Mouse (Mus musculus): ENCODE results near the gene Sesn1. TPM values are rescaled to one million over a fixed set of nuclear protein-coding genes. Genes with fewer than 3 reads are reported as not detected.
"Not testable (repeated sequence)": the region's sequence is repeated elsewhere in the genome, so short reads cannot be mapped to it uniquely, and the experiment has no call there.

Sesn1 gene
- total RNA-seq, 2 experiments from 2014 or later: 37.1 to 38.6 TPM

DNA sequence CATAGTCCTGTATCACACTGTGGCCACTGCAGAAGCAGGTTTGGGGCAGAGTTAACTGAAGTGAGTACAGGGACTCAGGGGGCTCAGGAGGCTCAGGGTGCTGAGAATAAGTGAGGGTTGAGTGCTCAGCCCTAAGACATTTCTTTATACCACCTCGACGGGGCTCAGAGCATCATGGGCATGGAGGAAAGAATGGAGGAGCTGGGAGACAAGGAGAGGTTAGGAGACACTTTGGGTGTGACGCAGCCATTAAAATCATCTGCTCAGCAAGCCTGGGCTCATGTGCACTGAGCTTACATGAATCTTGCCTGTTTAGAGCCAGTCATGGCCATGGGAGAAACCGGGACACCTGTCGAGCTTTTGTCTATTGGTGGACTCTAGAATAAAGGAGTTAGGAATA is 10.7 kb downstream of the Sesn1 start:
- DNase-seq (ENCODE audit: low spot score in 2 of 2): no peak

DNA sequence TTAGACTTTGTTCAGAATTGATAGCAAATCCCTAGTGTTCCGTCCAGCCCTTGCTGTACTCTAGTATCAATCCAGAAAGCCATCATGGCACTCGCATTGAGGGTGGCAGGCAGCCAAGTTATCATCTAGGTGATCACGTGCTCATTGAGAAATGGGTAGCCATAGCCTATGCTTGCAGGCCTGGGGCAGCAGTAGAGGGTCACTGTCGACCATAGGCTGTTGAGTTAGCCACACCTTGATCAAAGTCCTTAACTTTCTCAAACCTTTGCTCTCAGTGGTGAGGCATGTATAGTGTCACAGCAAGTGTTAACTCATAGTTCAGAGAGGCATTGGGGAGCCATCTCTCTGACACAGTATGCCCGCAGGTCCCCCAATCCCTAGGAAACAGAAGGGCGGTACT is 11.4 kb downstream of the Sesn1 start:
- DNase-seq (ENCODE audit: low spot score in 2 of 2): no peak

DNA sequence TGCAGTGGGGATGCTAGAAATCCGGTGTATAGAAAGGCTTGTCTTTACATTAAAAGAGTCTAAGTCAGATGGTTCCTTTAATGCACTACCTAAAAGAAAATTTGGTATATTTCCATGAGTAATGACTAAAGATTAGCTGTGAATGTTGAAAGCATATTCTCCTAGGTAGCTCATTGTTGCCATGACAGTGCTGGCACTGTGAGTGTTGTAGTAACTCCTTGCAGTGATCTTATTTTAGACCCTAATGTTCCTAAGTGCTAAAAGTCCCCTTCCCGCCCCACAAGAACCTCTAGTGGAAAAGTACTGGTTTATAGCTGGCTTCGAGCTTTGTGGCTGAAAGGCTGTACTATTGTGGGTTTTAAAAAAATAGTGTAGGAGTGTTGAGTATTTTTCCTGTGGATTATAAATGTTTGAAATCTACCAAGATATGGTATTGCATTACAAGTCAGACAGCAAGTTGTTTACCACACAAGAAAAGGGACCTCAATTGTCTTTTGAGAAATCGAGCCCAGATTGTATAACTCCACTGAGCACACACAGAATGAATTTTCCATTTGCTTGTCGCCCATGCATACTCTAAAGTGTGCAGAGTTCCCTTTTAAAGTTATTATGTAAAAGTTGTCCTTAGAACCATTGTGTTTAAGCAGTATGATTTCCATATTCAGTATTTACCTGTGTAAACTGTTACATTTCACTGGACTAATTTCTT is 13.0 kb downstream of the Sesn1 start:
- no peak for DNase-seq (ENCODE audit: low spot score in 2 of 2)

DNA sequence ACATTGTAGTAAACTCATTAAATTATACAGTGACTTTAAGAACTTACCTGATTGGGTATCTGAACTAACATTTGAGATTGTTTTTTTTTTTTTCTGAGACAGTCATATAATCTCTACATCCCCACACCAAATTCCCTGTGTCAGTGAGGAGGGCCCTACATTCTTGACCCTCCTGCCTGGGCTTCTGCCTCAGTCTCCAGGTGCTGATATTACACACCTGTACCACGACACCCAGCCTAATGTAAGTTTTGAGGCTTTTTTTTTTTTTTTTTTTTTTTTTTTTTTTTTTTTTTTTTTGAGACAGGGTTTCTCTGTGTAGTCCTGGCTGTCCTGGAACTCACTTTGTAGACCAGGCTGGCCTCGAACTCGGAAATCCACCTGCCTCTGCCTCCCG is 13.5 kb downstream of the Sesn1 start:
- not testable (repeated sequence) for DNase-seq (ENCODE audit: low spot score in 2 of 2)

DNA sequence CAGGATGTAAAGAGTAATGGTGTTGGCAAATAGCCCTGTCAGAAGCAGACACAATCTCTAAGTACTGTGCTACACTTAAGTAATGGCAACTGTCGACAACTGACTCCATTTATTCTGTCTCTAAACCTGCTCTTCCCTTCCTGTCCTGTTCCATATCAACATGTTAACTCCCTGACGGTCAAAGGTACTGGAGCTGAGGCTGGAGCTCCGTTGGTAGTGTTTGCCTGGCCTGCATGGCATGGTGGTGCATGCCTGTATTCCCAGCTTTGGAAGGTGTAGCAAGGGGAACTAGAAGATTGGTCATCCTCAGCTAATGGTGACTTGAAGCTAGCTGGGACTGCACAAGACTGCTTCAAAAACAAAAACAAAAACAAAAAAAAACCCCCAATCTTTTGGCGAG is 14.2 kb downstream of the Sesn1 start:
- DNase-seq (ENCODE audit: low spot score in 2 of 2): no peak

DNA sequence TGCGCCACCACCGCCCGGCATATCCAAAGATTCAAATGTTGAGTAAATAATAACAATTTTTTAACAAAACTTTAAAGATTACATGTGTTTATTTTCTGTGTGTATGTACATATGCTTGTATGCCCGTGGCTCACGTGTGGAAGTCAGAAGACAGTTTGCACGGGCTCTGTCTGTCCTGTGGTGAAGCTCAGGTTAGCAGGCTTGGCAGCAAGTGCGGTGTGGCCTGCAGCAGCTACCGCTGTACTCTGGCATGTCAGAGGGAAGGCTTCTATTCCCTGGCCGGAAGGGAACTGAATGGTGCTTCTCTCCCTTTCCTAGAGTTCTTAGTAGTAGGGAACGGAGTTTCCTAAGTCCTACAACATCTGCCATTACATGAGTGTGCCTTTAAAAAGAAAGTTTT is 15.3 kb downstream of the Sesn1 start:
- no peak for DNase-seq (ENCODE audit: low spot score in 2 of 2)

DNA sequence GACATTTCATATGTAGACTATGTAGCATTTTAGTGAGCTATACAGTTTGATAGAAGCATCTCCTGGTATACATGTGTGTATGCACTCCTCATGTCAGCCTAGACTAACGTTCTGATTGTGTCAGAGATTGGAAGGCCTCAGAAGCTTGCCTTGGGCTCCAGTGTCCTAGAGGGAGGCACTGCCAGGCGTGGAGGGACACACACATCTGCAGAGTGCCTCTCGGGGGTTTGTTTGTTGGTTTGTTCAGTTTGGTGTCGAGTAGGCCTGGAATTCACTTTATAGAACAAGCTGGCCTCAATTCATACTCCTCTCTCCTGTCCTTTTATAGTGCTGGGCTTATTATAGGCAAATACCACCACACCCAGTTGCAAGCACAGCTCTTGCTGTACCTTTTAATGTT is 16.3 kb downstream of the Sesn1 start:
- no peak for DNase-seq (ENCODE audit: low spot score in 2 of 2)

DNA sequence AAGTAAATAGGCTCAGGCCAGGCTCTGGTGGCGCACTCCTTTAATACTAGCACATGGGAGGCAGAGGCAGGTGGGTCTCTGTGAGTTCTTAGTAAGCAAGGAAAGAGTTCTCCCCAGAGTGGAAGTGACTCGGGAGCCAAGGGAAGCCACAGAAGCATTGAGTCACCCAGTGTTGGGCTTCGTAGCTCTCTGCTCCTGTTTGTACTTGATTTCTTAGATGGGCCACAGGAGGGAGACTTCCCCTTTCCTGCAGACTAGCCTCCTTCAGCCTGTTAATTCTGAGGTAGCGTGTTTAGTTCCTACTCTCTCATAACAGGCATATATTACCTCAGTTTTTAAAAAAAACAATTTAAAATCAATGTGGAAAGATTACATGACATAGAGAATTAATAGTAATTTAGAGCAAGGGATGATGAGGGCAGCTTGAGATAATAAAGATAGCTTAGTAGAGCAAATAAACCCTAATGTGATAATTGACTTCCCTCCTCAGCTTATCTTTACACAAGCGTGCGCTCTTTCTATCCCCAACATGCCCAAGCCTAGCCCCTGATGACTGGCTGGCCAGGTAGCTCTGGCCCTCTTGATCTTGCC is 16.9 kb downstream of the Sesn1 start:
- no peak for DNase-seq (ENCODE audit: low spot score in 2 of 2)

DNA sequence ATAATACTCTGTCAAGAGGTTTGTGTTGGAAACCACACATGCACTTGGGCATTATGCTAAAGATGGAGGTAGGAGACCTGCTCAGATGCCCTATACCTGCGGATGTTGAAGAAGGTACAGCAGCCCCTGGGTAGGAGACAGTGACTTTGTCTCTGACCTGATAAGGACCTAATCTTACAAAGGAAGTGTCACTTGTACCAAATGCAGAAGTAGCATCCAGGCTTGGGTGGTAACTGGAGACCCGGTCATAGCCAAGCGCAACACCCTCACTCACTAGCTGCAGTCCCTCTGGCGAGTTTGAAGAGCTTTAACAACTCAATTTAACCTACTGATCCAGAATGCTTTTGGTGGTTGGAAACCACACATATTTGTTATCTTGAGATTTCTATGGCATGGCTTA is 18.0 kb downstream of the Sesn1 start:
- no peak for DNase-seq (ENCODE audit: low spot score in 2 of 2)

DNA sequence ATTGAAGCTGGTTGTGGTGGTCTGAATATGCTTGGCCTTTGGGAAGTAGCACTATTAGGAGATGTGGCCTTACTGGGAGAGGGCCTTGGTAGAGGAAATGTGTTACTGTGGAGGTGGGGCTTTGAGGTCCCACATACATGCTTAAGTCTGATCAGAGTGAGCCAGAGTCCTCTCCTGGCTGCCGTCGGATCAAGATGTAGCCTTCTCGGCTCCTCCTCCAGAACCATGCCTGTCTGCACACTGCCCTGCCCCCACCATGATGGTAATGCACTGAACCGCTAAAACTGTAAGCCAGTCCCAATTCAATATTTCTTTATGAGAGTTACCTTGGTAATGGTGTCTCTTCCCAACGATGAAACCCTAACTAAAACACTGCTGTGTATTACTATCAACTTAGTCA is 19.5 kb downstream of the Sesn1 start:
- DNase-seq (ENCODE audit: low spot score in 2 of 2): no peak

DNA sequence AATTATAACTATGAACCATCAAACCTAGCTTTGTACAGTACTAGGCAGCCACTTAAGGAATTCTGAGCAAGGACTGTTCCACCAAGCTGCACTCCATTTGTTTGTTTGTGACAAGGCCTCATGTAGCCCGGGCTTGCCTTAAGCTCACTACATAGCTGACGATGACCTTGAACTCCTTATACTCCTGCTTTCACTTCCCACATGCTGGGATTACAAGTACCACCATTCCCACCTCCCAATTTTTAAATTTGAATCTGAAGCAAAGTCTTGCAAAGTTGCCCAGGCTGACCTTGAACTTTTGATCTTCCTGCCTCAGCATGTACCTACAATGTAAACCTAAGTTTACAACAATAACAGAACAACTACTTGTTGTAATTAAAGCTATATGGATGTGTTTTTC is 20.2 kb downstream of the Sesn1 start:
- DNase-seq (ENCODE audit: low spot score in 2 of 2): no peak

DNA sequence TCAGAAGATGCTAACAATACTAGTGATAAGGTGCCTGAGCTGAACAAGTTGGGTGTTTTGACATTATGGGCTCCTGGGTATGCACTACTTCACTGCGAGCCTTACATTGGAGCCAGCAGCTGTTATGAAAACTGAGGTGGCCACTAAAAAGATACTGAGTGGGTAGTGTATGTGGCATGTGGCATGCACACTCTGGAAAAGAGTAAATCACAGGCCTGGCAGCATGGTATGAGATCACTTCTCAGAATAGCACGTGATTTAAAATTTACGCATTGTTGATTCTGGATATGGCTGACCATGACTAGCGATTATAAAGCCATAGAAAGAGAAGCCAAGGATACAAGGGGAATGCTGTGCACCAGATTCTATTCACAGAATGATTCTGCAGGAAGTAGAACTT is 20.7 kb downstream of the Sesn1 start:
- DNase-seq (ENCODE audit: low spot score in 2 of 2): no peak

DNA sequence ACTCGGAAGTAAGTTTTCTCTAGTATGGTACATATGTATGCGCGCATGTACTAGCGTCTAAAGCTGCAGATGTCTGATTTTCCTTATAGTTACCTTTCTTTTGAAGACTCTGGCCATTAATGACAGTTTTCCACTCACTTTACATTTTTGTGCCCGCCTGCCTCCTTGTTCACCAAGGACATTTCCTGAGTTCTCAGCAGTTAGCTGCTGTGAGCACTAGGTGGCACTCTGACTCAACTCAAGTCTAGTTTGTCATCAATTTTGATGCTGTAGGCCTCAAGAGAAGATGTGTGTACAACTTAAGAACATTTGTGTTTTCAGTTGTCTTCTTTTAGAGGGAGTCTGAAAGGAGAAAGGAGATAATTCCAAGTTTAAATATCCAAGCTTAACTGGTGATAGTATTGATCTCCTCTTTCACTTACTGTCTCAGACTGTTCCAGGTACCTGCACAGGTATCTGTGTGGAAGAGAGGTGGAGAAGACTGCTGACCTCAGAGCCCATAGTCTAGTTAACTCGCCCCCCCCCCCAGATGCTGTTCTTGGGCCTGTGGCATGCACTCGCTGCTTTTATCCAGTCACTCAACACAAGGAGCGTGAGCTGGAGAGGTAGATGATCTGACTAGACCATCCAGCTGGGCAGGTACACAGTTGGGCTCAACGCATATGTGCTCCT is 21.3 kb downstream of the Sesn1 start:
- DNase-seq (ENCODE audit: low spot score in 2 of 2): peak; percentile 69 to 84

DNA sequence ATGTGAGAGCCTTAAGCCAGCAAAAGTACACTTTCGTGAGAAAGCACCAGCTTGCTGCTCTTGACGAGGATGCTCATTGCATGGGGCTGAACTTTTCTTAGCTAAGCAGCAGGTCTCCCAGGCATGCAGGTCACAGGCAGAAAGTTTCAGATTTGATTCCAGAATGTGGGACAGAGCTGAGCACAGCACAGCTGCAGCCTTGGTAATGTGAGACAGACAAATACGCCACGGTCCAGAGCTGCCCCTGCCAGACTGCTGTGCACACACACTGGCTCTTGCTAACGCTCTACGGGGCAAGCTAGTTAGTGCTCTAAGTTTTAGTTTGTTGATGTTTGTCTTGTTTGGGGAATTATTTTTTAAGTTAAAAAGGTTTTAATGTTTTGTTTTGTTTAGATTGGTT is 22.5 kb downstream of the Sesn1 start:
- no peak for DNase-seq (ENCODE audit: low spot score in 2 of 2)

DNA sequence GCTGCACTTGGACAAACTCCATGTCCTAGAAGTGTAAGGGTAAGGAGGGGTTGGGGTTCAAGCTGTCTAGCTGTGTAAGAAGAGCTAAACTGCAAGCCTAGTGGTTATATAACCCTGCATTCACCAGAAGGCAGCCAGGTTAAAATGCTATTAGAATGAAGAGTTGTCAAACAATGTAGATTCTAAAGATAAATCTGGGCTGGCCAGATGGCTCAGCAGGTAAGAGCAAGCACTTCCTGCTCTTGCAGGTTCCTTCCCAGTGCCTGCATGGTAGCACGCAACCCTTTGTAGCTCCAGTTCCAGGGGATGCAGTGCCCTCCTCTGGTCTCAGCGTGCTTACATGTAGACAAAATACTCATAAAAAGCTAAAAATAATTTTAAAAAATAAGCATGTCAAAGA is 24.4 kb downstream of the Sesn1 start:
- no peak for DNase-seq (ENCODE audit: low spot score in 2 of 2)

DNA sequence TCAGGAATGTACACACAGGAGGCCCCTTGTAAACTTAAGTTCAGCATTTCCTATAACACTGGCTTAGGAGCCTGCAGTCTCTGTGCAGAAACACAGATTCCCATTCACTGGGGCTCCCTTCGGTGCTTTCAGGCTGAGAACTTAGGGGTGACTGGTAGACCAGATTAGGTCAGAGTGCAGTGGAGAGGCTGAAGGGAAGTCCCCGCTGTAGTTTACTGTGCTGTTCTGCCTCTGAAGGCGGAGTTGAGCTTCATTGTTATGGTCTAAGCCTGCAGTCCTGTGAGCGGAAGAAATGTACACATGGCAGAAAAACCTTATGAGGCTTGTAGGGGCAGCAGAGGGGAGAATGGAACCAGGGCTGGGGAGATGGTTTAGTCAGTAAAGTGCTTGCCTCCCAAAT is 29.2 kb downstream of the Sesn1 start:
- no peak for DNase-seq (ENCODE audit: low spot score in 2 of 2)

DNA sequence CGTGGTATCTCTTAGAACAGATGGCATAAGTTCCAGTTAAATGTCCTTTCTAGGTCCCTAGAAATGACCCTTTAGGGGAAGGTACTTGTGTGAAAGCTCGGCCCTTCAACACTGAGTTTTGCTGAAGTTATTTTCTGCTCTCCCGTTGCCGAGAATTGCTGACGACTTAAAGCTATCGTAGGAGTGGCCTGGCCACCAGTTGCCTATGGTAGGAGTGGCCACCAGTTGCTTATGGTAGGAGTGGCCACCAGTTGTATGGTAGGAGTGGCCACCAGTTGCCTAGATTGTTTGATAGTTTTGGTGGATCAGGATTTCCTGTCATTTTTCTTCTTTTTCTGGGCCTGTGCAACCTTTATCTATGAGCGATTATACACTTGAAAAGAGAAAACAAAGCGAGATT is 38.0 kb downstream of the Sesn1 start:
- no peak for DNase-seq (ENCODE audit: low spot score in 2 of 2)

DNA sequence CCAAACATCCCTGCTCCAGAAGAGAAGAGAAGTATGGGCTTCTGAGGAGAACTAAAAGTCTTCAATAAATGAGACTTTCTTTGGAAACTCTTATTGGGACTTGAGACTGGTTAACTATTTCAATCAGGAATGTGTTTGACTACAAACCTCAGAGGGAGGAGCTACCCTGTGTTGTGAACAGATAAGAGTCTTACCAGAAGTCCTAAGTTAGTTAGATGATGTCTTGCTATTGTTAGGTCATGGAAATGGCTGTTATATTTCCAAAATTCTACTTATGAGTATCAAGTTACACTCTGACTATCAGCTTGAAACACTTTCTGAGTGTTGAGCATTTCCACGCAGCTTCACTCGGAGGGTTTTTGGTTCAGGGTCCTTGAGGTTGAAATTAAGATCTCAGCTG is 39.0 kb downstream of the Sesn1 start:
- DNase-seq (ENCODE audit: low spot score in 2 of 2): no peak

DNA sequence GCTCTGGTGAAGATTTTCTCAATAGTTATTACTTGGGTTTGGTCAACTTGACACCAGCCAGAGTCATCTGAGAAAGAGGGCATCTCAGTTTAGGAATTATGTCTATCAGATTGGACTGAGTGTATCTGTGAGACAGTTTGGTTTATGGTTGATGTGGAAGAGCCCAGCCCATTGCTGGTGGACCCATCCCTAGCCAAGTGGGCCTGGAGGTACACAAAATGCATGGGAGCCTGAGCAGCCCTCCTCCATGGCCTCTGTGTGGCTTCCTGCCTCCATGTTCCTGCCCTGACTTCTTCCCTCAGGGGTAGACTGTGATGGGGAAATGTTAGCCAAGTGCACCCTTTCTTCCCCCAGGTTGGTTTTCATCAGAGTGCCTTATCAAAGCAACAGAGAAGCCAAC is 50.1 kb downstream of the Sesn1 start:
- DNase-seq (ENCODE audit: low spot score in 2 of 2): no peak

DNA sequence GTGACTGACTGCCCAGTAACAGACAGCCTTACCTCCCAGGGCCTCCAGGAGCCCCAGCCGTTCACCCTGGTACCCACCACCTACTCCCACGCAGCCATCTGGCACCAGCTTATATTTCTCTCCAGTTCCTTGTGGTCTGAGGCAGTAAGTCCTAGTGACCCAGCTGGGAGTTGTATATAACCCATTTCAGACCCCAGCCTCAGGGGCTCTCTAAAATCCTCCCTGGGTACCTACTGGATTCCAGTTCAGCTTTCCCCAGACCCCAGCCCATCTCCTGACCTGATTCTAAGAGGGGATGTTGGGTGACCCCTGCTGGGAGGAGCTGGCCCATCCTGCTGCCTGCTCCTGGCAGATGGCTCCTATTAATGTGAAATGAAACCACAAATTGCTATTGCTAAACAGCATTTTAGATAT is 50.5 kb downstream of the Sesn1 start:
- DNase-seq (ENCODE audit: low spot score in 2 of 2): no peak

DNA sequence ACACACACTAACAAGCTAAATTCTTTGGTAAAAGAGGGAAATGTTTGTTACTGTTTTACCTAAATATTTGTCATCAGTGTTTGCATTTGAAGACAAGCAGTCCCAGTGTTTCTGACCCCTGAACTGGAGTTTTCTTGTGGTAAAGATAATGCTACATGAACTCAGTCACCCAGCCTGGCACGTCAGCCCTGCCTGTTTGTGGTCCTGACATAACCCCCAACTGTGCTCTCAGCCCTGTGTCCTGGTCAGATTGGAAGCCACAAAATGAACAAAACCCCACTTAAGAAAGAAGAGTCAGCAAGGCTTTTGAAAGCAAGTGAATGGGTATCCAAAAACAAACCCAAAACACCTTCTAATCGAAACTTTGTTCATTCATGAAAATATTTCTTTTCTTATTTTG is 53.3 kb downstream of the Sesn1 start:
- no peak for DNase-seq (ENCODE audit: low spot score in 2 of 2)

DNA sequence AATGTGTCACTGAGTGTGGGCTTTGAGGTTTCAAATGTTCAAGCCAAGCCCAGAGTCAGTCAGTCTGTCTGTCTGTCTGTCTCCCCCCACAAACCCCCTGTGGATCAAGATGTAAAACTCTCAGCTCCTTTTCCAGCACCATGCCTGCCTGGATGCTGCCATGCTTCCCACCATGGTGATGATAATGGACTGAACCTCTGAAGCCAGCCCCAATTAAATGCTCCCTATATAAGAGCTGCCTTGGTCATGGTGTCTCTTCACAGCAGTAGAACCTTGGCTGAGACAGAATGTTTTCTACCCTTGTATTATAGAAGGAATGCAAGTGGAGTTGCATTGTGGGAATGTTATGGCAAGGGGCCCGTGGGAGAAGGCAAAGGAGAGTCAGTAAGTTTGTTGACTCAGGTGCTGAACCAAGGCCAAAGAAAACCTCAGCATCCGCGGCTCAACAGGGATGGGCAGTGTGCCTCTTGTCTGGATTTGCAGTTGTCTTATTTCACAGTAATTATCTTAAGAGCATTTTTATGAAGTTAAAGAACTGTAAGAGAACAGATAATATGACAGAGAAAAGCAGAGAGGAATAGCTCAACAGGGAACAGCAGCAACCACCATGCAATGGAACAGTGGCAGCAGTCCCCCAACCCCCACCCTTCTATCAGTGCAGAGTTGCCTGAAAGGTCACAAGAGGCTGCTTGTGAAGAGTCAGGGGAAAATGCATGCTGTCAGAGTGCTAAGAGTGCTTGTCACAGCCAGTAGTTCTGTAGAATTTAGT is 56.5 kb downstream of the Sesn1 start:
- DNase-seq (ENCODE audit: low spot score in 2 of 2): no peak

All from layer of hippocampus, postnatal 14 days (tissue).